Mouse (Mus musculus) liver, embryonic 15.5 days (tissue): ENCODE results near the gene Olfr918. TPM values are rescaled to one million over a fixed set of nuclear protein-coding genes. Genes with fewer than 3 reads are reported as not detected.
A peak's percentile ranks its signal among the peaks of the same experiment; 100 is the strongest.

Experiments
- ATAC-seq: fragments of 200-750 bp; cut with Nextera tagmentation; 2 replicates; pipeline ENCODE4 v1.8.0; 2017; ENCODE audit warnings: moderate number of reproducible peaks, mild to moderate bottlenecking, moderate library complexity; ENCODE audit not compliant: insufficient read depth
- H3K27ac ChIP-seq: fragments of 300-500 bp; sonication (generic); replicated peaks from 2 replicates; pipeline ENCODE4 v1.5.1; 2015; ENCODE audit warnings: mild to moderate bottlenecking, inconsistent platforms
- H3K27me3 ChIP-seq: fragments of 300-500 bp; sonication (generic); 2 replicates; pipeline ENCODE4 v1.6.1; 2015; ENCODE audit warnings: mild to moderate bottlenecking, inconsistent platforms
- H3K36me3 ChIP-seq: fragments of 300-500 bp; sonication (generic); replicated peaks from 2 replicates; pipeline ENCODE4 v1.6.1; 2015; ENCODE audit warnings: moderate library complexity, mild to moderate bottlenecking, inconsistent platforms
- H3K4me1 ChIP-seq: fragments of 300-500 bp; sonication (generic); replicated peaks from 2 replicates; pipeline ENCODE4 v1.6.1; 2015; ENCODE audit warnings: inconsistent platforms
- H3K4me2 ChIP-seq: fragments of 300-500 bp; sonication (generic); 2 replicates; pipeline ENCODE4 v1.6.1; 2015; ENCODE audit warnings: moderate library complexity, mild to moderate bottlenecking, inconsistent platforms
- H3K4me3 ChIP-seq: fragments of 300-500 bp; sonication (generic); replicated peaks from 2 replicates; pipeline ENCODE4 v1.5.1; 2015; ENCODE audit warnings: mild to moderate bottlenecking, inconsistent platforms
- H3K9ac ChIP-seq: fragments of 300-500 bp; sonication (generic); 2 replicates; pipeline ENCODE4 v1.6.1; 2015; ENCODE audit warnings: moderate library complexity, mild to moderate bottlenecking, inconsistent platforms
- H3K9me3 ChIP-seq: fragments of 300-500 bp; sonication (generic); replicated peaks from 2 replicates; pipeline ENCODE4 v1.6.1; 2016; ENCODE audit warnings: inconsistent platforms
- WGBS: fragments of 180-500 bp; shearing (Covaris S2); methylation state at CpG from one replicate; pipeline ENCODE4 v1.1.7; 2015; ENCODE audit warnings: mixed read lengths; ENCODE audit not compliant: insufficient replicate concordance; 5-methylcytosine and 5-hydroxymethylcytosine counted together
- polyA plus RNA-seq: library from polyadenylated mRNA; unstranded; fragments of >200 nt; fragmentation: Nextera tagmentation; extraction: Ambion mirVana; gene quantifications from 2 replicates; pipeline ENCODE4 v1.2.1, GENCODE M21; 2015

The Olfr918 gene
- not detected in 2 replicates for polyA plus RNA-seq

DNA sequence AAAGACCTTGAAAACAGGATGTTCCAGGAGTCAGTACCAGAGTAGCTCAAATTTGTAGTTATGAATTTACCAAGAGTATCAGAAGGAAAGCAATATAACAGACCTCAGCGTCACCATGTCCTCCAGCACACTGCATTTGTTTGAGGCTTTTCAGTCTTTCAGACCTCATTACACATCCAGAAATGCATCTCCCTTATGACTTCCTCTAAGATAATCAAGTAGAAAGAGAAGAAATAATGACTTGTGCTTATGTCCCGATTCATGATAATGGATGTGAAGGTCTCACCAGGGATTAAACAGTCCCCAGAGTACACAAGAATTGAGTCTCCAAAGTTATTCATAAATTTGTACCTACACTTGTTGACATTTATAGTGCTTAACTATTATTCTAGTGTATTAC lies at the start of gene Olfr918:
Gene Olfr918, minus strand, starts transcription at position 101 of the 400 bp plus-strand sequence.
- no peak within 1 kb of the TSS for H3K4me2 ChIP-seq
- ATAC-seq, result no peak
- H3K9ac ChIP-seq, result no peak within 1 kb of the TSS
- no peak within 1 kb of the TSS for H3K27ac ChIP-seq
- no peaks in the 10 kb centered on the region for H3K9me3 ChIP-seq
- H3K4me1 ChIP-seq, result no peaks in the 10 kb centered on the region
- 45% methylated on average over 2 of the region's 2 CpGs for WGBS
- no peaks in the 10 kb centered on the region for H3K36me3 ChIP-seq
- H3K4me3 ChIP-seq, result no peak within 1 kb of the TSS
- no peaks in the 10 kb centered on the region for H3K27me3 ChIP-seq

DNA sequence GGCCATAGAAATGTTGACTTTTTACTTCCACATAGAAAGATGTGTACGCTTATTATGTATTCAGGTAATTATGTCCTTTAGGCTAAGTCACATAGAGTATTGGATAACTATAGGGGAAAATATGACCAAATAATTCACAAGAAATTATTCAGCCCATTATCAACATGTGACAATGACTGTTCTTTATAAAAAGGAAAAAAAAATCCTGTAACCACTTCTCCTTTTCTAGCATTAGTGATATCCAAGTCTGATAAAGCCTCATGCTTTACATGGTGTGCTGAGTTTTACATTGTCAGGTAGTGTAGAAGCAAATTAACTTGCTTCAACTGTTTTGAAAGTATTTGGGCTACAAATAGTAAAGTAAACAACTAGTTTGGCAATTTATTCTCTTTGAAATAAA lies 49.6 kb upstream of the Olfr918 start:
- H3K27ac ChIP-seq, result no peak overlapping the region
- peaks cover 5% of the 10 kb centered on the region for H3K4me1 ChIP-seq
- no peaks in the 10 kb centered on the region for H3K9me3 ChIP-seq
- H3K27me3 ChIP-seq, result no peaks in the 10 kb centered on the region
- 83% methylated on average over 1 of the region's 1 CpGs for WGBS
- H3K4me3 ChIP-seq, result no peak overlapping the region
- peaks cover 22% of the 10 kb centered on the region; the same call in 1 of the 2 replicates for H3K36me3 ChIP-seq
- no peak overlapping the region for H3K4me2 ChIP-seq
- no peak for ATAC-seq
- H3K9ac ChIP-seq, result no peak overlapping the region

DNA sequence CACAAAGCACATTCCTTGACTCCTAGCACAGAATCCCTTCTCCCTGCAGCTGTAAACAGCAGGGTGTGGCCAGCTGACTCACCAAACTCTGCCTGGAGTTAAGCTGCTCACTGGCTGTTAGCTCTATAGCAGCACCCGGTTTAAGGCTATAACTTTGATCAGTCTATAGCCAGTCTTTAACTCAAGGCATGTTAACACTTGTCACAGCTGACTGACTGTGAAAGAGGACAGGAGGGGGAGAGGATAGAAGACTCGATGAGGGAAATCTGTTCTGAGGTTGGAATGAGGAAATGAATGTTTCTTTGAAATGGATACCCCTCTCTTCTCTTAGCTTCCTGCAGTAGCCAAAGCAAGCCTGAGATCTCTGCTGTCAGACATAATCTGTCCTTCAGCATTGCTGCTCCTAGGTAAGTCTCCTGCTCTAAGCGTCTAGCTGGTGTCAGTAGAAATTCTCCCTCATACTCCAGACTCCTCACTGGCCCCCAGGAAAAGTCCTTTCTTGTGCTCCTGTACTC lies 44.6 kb upstream of the Olfr918 start:
- Histone ChIP-seq H3K4me3 (peak overlapping the region; percentile 63), H3K4me1 (peaks cover 11% of the 10 kb centered on the region), H3K9me3 (no peaks in the 10 kb centered on the region), H3K4me2 (peak overlapping the region; percentile 59), H3K9ac (peak overlapping the region; percentile 54), H3K27ac (peak overlapping the region; percentile 59; the same call in 1 of the 2 replicates), H3K36me3 (peaks cover 9% of the 10 kb centered on the region; the same call in 1 of the 2 replicates), H3K27me3 (no peaks in the 10 kb centered on the region)
- ATAC-seq, result peak; percentile 84
- 4% methylated on average over 3 of the region's 3 CpGs for WGBS

DNA sequence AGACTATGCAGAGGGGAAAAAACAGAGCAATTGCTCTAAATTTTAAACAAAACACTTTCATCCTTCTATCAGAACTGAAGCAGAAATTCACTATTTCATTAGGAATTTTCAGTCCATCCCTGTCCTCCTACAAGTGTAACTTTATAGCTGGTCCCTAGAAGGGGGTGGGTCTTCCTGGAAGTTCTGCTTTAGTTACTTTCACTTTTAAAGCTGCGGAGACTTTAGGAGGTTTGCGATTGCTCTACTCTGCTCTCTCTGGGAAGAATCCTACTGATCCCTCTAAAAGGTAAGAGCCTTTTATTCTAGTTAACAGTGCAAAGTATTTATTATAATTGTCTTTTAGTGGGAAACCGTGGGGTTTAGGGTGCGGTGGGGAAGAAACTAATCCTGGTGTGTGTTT lies 43.7 kb upstream of the Olfr918 start, which contains the start of gene Vwa5a:
Gene Vwa5a, plus strand, starts transcription at position 167 of the 400 bp plus-strand sequence.
- under 1% methylated on average over 4 of the region's 4 CpGs for WGBS
- no peaks in the 10 kb centered on the region for H3K9me3 ChIP-seq
- H3K27ac ChIP-seq, result peak within 1 kb of the TSS; percentile 59; the same call in 1 of the 2 replicates
- peak within 1 kb of the TSS; percentile 54 for H3K9ac ChIP-seq
- H3K27me3 ChIP-seq, result no peaks in the 10 kb centered on the region
- peak within 1 kb of the TSS; percentile 59 for H3K4me2 ChIP-seq
- H3K4me1 ChIP-seq, result peaks cover 11% of the 10 kb centered on the region
- peak; percentile 48; the same call in 1 of the 2 replicates for ATAC-seq
- H3K4me3 ChIP-seq, result peak within 1 kb of the TSS; percentile 63
- H3K36me3 ChIP-seq, result peaks cover 2% of the 10 kb centered on the region; the same call in 1 of the 2 replicates

DNA sequence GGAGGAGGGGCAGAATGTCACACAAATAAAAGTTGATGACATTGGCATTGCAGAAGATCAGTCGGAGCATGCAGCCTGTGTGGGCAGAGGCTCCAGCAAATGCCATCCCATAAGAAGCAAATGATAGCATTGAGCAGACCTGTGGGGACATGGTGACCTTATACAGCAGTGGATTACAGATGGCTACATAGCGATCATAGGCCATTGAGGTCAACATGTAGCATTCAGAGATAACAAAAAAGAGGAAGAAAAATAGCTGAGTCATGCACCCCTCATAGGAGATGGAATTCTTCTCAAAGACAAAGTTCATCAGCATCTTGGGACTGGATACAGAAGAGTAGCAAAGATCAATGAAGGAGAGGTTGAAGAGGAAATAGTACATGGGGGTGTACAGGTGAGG lies 1.5 kb downstream of the Olfr918 start:
- 41% methylated on average over 2 of the region's 2 CpGs for WGBS
- Histone ChIP-seq H3K9me3 (no peaks in the 10 kb centered on the region), H3K27me3 (no peaks in the 10 kb centered on the region), H3K4me2 (no peak overlapping the region), H3K36me3 (no peaks in the 10 kb centered on the region), H3K4me3 (no peak overlapping the region), H3K27ac (no peak overlapping the region), H3K9ac (no peak overlapping the region), H3K4me1 (no peaks in the 10 kb centered on the region)
- no peak for ATAC-seq

DNA sequence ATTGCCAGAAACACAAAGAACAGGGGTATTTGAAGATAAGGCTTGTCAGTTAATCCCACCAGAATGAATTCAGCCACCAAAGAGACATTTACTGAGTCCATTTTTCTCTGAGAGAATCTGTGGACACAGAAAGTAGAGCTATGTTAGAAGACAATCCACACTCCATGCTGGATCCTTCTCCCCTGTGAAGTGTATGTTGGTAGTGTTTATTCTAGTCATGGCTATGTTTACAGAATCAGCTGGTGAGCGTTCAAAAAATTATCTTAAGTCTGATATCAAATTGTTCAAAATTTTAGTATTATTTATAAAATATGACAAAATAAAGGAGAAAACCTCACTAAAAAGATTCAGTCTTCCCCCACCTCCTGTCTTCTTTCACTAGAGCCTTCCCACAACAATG lies 8.7 kb downstream of the Olfr918 start, which contains the start of gene Olfr917:
Gene Olfr917, minus strand, starts transcription at position 101 of the 400 bp plus-strand sequence.
- Histone ChIP-seq H3K27ac (no peak within 1 kb of the TSS), H3K36me3 (no peaks in the 10 kb centered on the region), H3K4me2 (no peak within 1 kb of the TSS), H3K4me3 (no peak within 1 kb of the TSS), H3K9me3 (no peaks in the 10 kb centered on the region), H3K9ac (no peak within 1 kb of the TSS), H3K27me3 (no peaks in the 10 kb centered on the region), H3K4me1 (no peaks in the 10 kb centered on the region)
- WGBS, result 65% methylated on average over 1 of the region's 1 CpGs
- ATAC-seq, result no peak

DNA sequence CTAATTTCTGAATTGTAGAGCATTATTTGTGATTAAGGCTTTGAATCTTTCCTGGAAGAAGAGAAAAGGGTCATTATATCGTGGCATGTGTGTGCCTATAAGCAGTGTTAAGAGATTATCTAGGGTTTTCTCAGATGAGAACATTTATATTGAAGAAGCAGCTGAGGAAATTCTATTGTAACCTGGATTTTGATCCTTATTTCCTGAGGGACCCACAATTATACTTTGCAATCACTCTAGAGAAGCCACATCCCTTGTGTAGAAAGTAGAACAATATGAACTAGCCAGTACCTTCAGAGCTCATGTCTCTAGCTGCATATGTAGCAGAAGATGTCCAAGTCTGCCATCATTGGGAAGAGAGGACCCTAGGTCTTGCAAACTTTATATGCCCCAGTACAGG lies 14.6 kb downstream of the Olfr918 start, which contains the start of gene Olfr916:
Gene Olfr916, minus strand, starts transcription at position 101 of the 400 bp plus-strand sequence.
- Histone ChIP-seq H3K4me3 (no peak within 1 kb of the TSS), H3K9me3 (no peaks in the 10 kb centered on the region), H3K27ac (no peak within 1 kb of the TSS), H3K36me3 (no peaks in the 10 kb centered on the region), H3K27me3 (no peaks in the 10 kb centered on the region), H3K4me1 (no peaks in the 10 kb centered on the region), H3K9ac (no peak within 1 kb of the TSS), H3K4me2 (no peak within 1 kb of the TSS)
- ATAC-seq, result no peak
- WGBS, result 27% methylated on average over 1 of the region's 1 CpGs

DNA sequence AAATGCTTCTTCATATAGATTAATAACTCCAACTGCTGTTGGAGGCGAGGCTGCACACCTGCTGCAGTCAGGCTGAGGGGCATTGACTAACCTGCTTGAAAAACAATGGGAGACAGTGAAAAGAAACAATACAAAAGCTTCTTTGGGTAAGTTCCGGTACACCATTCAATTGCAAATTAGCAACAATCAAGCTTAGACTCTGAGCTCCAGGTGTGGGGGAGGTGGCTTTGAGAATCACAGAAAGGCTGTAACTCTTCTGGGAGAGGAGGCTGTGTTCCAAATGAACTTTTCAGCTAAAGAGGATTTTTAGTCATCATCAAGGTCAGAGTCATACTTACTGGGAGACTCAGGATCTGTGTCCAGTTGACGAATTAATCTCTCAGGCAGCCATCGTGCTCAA lies 42.0 kb downstream of the Olfr918 start:
- no peak for ATAC-seq
- no peaks in the 10 kb centered on the region for H3K27me3 ChIP-seq
- H3K27ac ChIP-seq, result no peak overlapping the region
- H3K9me3 ChIP-seq, result no peaks in the 10 kb centered on the region
- no peaks in the 10 kb centered on the region for H3K4me1 ChIP-seq
- no peak overlapping the region for H3K4me3 ChIP-seq
- H3K4me2 ChIP-seq, result no peak overlapping the region
- H3K36me3 ChIP-seq, result no peaks in the 10 kb centered on the region
- 51% methylated on average over 4 of the region's 4 CpGs for WGBS
- H3K9ac ChIP-seq, result no peak overlapping the region

Other genes with a start within 250 kb of the Olfr918 start
- not detected in 2 replicates for gene Olfr901, start 245.1 kb downstream of the Olfr918 start, polyA plus RNA-seq
- gene Olfr902, start 226.9 kb downstream of the Olfr918 start, polyA plus RNA-seq, result not detected in 2 replicates
- gene Olfr904, start 211.5 kb downstream of the Olfr918 start, polyA plus RNA-seq, result not detected in 2 replicates
- gene Olfr905, start 203.5 kb downstream of the Olfr918 start, polyA plus RNA-seq, result not detected in 2 replicates
- not detected in 2 replicates for gene Olfr906, start 187.5 kb downstream of the Olfr918 start, polyA plus RNA-seq
- gene Olfr907, start 178.8 kb downstream of the Olfr918 start, polyA plus RNA-seq, result not detected in 2 replicates
- gene Olfr911-ps1, start 153.0 kb downstream of the Olfr918 start, polyA plus RNA-seq, result not detected in 2 replicates
- gene Olfr910, start 136.8 kb downstream of the Olfr918 start, polyA plus RNA-seq, result not detected in 2 replicates
- gene Olfr912, start 94.4 kb downstream of the Olfr918 start, polyA plus RNA-seq, result not detected in 2 replicates
- gene Olfr913, start 81.8 kb downstream of the Olfr918 start, polyA plus RNA-seq, result not detected in 2 replicates
- gene Olfr914, start 69.5 kb downstream of the Olfr918 start, polyA plus RNA-seq, result not detected in 2 replicates
- not detected in 2 replicates for gene Olfr916, start 14.7 kb downstream of the Olfr918 start, polyA plus RNA-seq
- not detected in 2 replicates for gene Olfr917, start 8.8 kb downstream of the Olfr918 start, polyA plus RNA-seq
- gene Olfr919, start 29.1 kb upstream of the Olfr918 start, polyA plus RNA-seq, result not detected in 2 replicates
- 7.8 and 8.2 TPM in 2 replicates for gene Vwa5a, start 43.7 kb upstream of the Olfr918 start, polyA plus RNA-seq
- gene Olfr920, start 77.7 kb upstream of the Olfr918 start, polyA plus RNA-seq, result 0.02 TPM in 1 of 2 replicates, not detected in the other
- gene Olfr921, start 98.5 kb upstream of the Olfr918 start, polyA plus RNA-seq, result not detected in 2 replicates
- not detected in 2 replicates for gene Olfr922, start 140.0 kb upstream of the Olfr918 start, polyA plus RNA-seq
- gene Olfr923, start 151.9 kb upstream of the Olfr918 start, polyA plus RNA-seq, result 0.03 TPM in 1 of 2 replicates, not detected in the other
- not detected in 2 replicates for gene Olfr924, start 169.8 kb upstream of the Olfr918 start, polyA plus RNA-seq
- not detected in 2 replicates for gene Olfr26, start 180.5 kb upstream of the Olfr918 start, polyA plus RNA-seq
- not detected in 2 replicates for gene Olfr926, start 202.5 kb upstream of the Olfr918 start, polyA plus RNA-seq